Comparison of ENCODE assay signal across 12 mouse cellular contexts in genomic region chr17:31281830-31282686, GRCm38 (mm10). TPM values are rescaled to one million over a fixed set of nuclear protein-coding genes. Genes with fewer than 3 reads are reported as not detected.
A peak's percentile ranks its signal among the peaks of the same experiment; 100 is the strongest.
DNase-seq lines count a peak whose midpoint lies in the region; ATAC-seq and TF ChIP-seq lines count a peak whose summit lies in the region.
"Had no signal": no experiment of that assay in that cellular context is flagged by ENCODE, and none has a peak within 500 bp of the region (broad histone marks: within the 10 kb centered on the region; RNA-seq: fewer than 3 reads in every experiment).

No protein-coding gene starts in this region.

- H3K9me3 ChIP-seq in embryonic facial prominence, embryonic 11.5 days (replicated peaks; ENCODE audit: control insufficient read depth, low read length), result no peaks in the 10 kb centered on the region
- H3K9me3 ChIP-seq in embryonic facial prominence, embryonic 10.5 days, result no peaks in the 10 kb centered on the region
- H3K9me3 ChIP-seq in lung, embryonic 14.5 days (ENCODE audit: low read depth, low read length), result no peaks in the 10 kb centered on the region
- H3K9me3 ChIP-seq in forebrain, embryonic 14.5 days (replicated peaks; ENCODE audit: control insufficient read depth, low read length), result no peaks in the 10 kb centered on the region
- H3K9me3 ChIP-seq: limb, embryonic 12.5 days had no signal

- no peak overlapping the region for H3K27ac ChIP-seq in embryonic facial prominence, embryonic 11.5 days (replicated peaks; ENCODE audit: low read depth, low read length)
- no peak overlapping the region for H3K27ac ChIP-seq in embryonic facial prominence, embryonic 10.5 days (replicated peaks)
- H3K27ac ChIP-seq in lung, embryonic 14.5 days (ENCODE audit: low read depth), result no peak overlapping the region
- no peak overlapping the region for H3K27ac ChIP-seq in forebrain, embryonic 14.5 days (ENCODE audit: low read depth, low read length)
- H3K27ac ChIP-seq: limb, embryonic 12.5 days had no signal

- no peak overlapping the region for H3K4me3 ChIP-seq in embryonic facial prominence, embryonic 11.5 days (ENCODE audit: low read depth, low read length)
- no peak overlapping the region for H3K4me3 ChIP-seq in embryonic facial prominence, embryonic 10.5 days
- no peak overlapping the region for H3K4me3 ChIP-seq in lung, embryonic 14.5 days (ENCODE audit: low read depth, low read length)
- no peak overlapping the region for H3K4me3 ChIP-seq in forebrain, embryonic 14.5 days (ENCODE audit: low read depth, low read length)
- H3K4me3 ChIP-seq: limb, embryonic 12.5 days had no signal

- DNase-seq in embryonic facial prominence, embryonic 11.5 days (ENCODE audit: low spot score), result peak; percentile 8
- no peak for DNase-seq in embryonic facial prominence, embryonic 10.5 days (ENCODE audit: low spot score)
- DNase-seq in lung, embryonic 14.5 days, result peak; percentile 12
- DNase-seq in lung, postnatal 25 days (ENCODE audit: low spot score), result no peak
- peak; percentile 46 for DNase-seq in forebrain, embryonic 14.5 days (ENCODE audit: low spot score)
- DNase-seq in retina, postnatal 1 day, result peak; percentile 15
- DNase-seq in urinary bladder, postnatal 25 days (ENCODE audit: low spot score), result no peak
- no peak for DNase-seq in left cerebral cortex, adult 18-20 months (ENCODE audit: low spot score in 2 of 2)
- DNase-seq: cerebellum, adult 11-12 months; gastrocnemius, postnatal 25 days; heart, postnatal 10 days had no signal

- H3K4me1 ChIP-seq in embryonic facial prominence, embryonic 11.5 days (ENCODE audit: control insufficient read depth, insufficient read depth, low read length), result no peaks in the 10 kb centered on the region
- peaks cover 22% of the 10 kb centered on the region for H3K4me1 ChIP-seq in embryonic facial prominence, embryonic 10.5 days
- H3K4me1 ChIP-seq in lung, embryonic 14.5 days (ENCODE audit: insufficient read depth), result no peaks in the 10 kb centered on the region
- H3K4me1 ChIP-seq in forebrain, embryonic 14.5 days (ENCODE audit: control insufficient read depth, insufficient read depth, low read length), result peaks cover 4% of the 10 kb centered on the region; the same call in 1 of the 2 replicates

- peak; percentile 34 for TF ChIP-seq CTCF in lung, embryonic 14.5 days (IDR thresholded peaks at IDR 0.05; ENCODE audit: low read depth)

- no peak overlapping the region for H3K9ac ChIP-seq in embryonic facial prominence, embryonic 11.5 days (replicated peaks; ENCODE audit: low read length)
- no peak overlapping the region for H3K9ac ChIP-seq in lung, embryonic 14.5 days
- H3K9ac ChIP-seq in forebrain, embryonic 14.5 days (ENCODE audit: low read length), result no peak overlapping the region
- H3K9ac ChIP-seq: limb, embryonic 12.5 days had no signal

- no peak for ATAC-seq in embryonic facial prominence, embryonic 11.5 days (replicated peaks; ENCODE audit: insufficient number of reproducible peaks, low FRiP score, low TSS enrichment, low read depth)
- no peak for ATAC-seq in lung, embryonic 14.5 days (ENCODE audit: insufficient read depth)
- ATAC-seq in forebrain, embryonic 14.5 days, result no peak

- H3K36me3 ChIP-seq in embryonic facial prominence, embryonic 11.5 days (replicated peaks; ENCODE audit: control insufficient read depth, insufficient read depth, low read depth, low read length), result no peaks in the 10 kb centered on the region
- H3K36me3 ChIP-seq in embryonic facial prominence, embryonic 10.5 days (replicated peaks), result no peaks in the 10 kb centered on the region
- H3K36me3 ChIP-seq in lung, embryonic 14.5 days (ENCODE audit: insufficient read depth), result no peaks in the 10 kb centered on the region
- H3K36me3 ChIP-seq in forebrain, embryonic 14.5 days (ENCODE audit: control insufficient read depth, insufficient read depth, low read length), result no peaks in the 10 kb centered on the region
- H3K36me3 ChIP-seq: limb, embryonic 12.5 days had no signal

- no peak overlapping the region for H3K4me2 ChIP-seq in embryonic facial prominence, embryonic 11.5 days (ENCODE audit: low read depth, low read length)
- no peak overlapping the region for H3K4me2 ChIP-seq in lung, embryonic 14.5 days
- no peak overlapping the region for H3K4me2 ChIP-seq in forebrain, embryonic 14.5 days (ENCODE audit: low read length)
- H3K4me2 ChIP-seq: limb, embryonic 12.5 days had no signal

- 48% methylated on average over 19 of the region's 19 CpGs for whole genome bisulfite sequencing in embryonic facial prominence, embryonic 11.5 days
- 44% methylated on average over 19 of the region's 19 CpGs for WGBS in embryonic facial prominence, embryonic 10.5 days
- WGBS in lung, embryonic 14.5 days, result 41% methylated on average over 19 of the region's 19 CpGs
- WGBS in forebrain, embryonic 14.5 days, result 38% methylated on average over 19 of the region's 19 CpGs

- no peaks in the 10 kb centered on the region for H3K27me3 ChIP-seq in embryonic facial prominence, embryonic 11.5 days (ENCODE audit: control insufficient read depth, insufficient read depth, low read length)
- H3K27me3 ChIP-seq in embryonic facial prominence, embryonic 10.5 days (replicated peaks; ENCODE audit: low read depth, poor library complexity, severe bottlenecking), result no peaks in the 10 kb centered on the region
- H3K27me3 ChIP-seq in lung, embryonic 14.5 days (ENCODE audit: insufficient read depth, low read length), result no peaks in the 10 kb centered on the region
- no peaks in the 10 kb centered on the region for H3K27me3 ChIP-seq in forebrain, embryonic 14.5 days (replicated peaks; ENCODE audit: control insufficient read depth, insufficient read depth, low read length)
- H3K27me3 ChIP-seq: limb, embryonic 12.5 days had no signal

RNA-seq across cellular contexts. Expression of gene Slc37a1, which starts 4.5 kb away (rescaled TPM):
- 1.8 and 2.4 TPM in 2 replicates for polyA plus RNA-seq in embryonic facial prominence, embryonic 11.5 days (2014; fragmentation: Nextera tagmentation; extraction: Ambion mirVana)
- polyA plus RNA-seq in embryonic facial prominence, embryonic 10.5 days (2016; fragmentation: Nextera tagmentation; extraction: Ambion mirVana), result 5.3 and 7.7 TPM in 2 replicates
- 5.9 and 6.9 TPM in 2 replicates for polyA plus RNA-seq in lung, embryonic 14.5 days (2014; fragmentation: Nextera tagmentation; extraction: Ambion mirVana)
- 6.9 and 7.9 TPM in 2 replicates for polyA plus RNA-seq in forebrain, embryonic 14.5 days (2014; fragmentation: Nextera tagmentation; extraction: Ambion mirVana)
- total RNA-seq in left cerebral cortex, adult 18-20 months (2021), result 10 to 100 TPM; 10.2 to 10.7 TPM

RNA-seq across cellular contexts. Expression of gene Rsph1, which starts 4.9 kb away (rescaled TPM):
- 0.66 and 0.76 TPM in 2 replicates for polyA plus RNA-seq in embryonic facial prominence, embryonic 11.5 days (2014; fragmentation: Nextera tagmentation; extraction: Ambion mirVana)
- polyA plus RNA-seq in embryonic facial prominence, embryonic 10.5 days (2016; fragmentation: Nextera tagmentation; extraction: Ambion mirVana), result 1.8 and 2.1 TPM in 2 replicates
- 0.78 and 0.86 TPM in 2 replicates for polyA plus RNA-seq in lung, embryonic 14.5 days (2014; fragmentation: Nextera tagmentation; extraction: Ambion mirVana)
- polyA plus RNA-seq in forebrain, embryonic 14.5 days (2014; fragmentation: Nextera tagmentation; extraction: Ambion mirVana), result 2.9 and 3.6 TPM in 2 replicates
- 10 to 100 TPM; 15.4 to 16.8 TPM for total RNA-seq in left cerebral cortex, adult 18-20 months (2021)

Comparison
In these comparisons a context has a peak if more than half of its experiments do, and no peak if none do; other contexts are left out.
1. DNase-seq: peak in embryonic facial prominence, embryonic 11.5 days (single experiment), lung, embryonic 14.5 days (single experiment), forebrain, embryonic 14.5 days (single experiment) and retina, postnatal 1 day (single experiment); none in embryonic facial prominence, embryonic 10.5 days (single experiment), lung, postnatal 25 days (single experiment), urinary bladder, postnatal 25 days (single experiment) and left cerebral cortex, adult 18-20 months (0 of 2).